Mouse (Mus musculus) c-Kit-positive CD71-positive TER-119-negative erythroid progenitor cells, embryonic 14.5 days (primary cell): ENCODE measurements around the gene Slc25a44.
A peak's percentile ranks its signal among the peaks of the same experiment; 100 is the strongest.

Experiments used
- DNase-seq: peaks from one replicate; pipeline ENCODE4 v3.0.0-alpha.2; 2013; ENCODE audit warnings: low read depth

Slc25a44 gene

DNA sequence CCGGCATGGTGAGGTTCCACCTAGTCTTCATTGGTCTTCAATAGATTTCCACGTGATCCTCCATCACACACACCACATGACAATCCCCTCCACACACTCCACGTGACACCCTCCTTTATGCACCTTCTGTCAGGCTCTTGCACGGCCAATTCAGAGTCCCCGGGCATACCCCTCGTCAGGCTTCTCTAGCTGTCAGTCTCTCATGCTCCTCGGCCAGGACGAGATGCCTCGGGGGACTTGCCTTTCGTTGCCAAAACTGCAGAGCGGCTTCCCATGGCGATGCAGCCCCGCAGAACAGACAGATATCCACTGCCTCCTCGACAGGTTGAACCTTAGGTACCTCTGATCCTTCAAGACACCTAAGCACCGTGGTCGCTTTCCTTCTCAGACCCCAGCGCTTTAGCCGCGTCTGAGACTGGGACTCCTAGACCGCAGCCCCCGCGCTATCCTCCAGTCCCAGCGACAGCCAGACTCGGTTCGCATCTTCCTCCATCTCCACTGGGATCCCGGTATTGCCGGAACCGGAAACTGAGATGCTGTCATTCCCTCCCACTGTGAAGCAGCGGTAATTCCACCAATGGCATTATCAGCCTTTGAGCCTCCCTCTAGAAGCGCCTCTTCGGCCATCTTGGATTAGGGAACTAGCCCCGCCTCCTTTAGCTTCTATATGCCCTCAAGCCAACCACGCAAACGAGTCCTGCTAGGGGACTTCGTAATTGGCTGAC is at the start of gene Slc25a44:
Gene Slc25a44, minus strand, starts transcription at position 535 of the 725 bp plus-strand sequence.
- peak; percentile 100 for DNase-seq

DNA sequence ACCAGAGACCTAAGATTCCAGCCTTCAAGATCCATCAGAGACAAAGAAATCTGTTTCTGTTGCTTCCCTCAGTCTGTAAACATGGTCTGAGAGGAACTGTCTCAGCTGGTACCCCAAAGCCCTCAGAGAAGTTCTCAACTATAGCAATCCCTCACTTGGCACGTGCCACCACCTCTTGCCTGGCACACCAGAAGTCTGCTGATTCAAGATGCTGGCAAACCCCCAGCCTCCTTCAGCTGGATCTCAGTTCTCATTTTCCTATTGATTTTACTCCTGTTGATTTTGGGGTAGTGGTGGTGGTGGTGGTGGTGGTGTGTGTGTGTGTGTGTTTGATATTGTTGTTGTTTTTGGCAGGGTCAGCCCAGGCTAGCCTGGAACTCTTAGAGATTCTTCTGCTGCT is 48.6 kb upstream of the Slc25a44 start:
- DNase-seq, result no peak

DNA sequence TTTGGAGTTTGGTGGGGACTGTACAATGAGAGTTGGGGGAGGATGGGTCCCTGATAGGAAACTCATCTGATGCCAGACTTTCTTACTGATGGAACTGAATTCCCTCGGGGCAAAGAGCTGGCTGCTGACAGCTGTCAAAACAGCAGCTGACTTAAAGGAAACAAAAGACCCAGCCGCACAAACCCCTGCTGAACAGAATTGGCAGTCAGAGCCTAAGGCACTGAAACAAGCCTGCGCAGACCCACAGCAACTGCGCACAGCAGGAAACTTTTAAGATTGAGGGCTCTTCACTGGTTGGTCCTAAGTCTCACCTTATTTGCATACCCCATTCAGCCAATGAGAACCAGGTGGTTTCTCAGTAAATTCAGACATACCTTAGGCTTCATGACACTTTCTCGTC is 48.1 kb upstream of the Slc25a44 start:
- DNase-seq, result no peak

DNA sequence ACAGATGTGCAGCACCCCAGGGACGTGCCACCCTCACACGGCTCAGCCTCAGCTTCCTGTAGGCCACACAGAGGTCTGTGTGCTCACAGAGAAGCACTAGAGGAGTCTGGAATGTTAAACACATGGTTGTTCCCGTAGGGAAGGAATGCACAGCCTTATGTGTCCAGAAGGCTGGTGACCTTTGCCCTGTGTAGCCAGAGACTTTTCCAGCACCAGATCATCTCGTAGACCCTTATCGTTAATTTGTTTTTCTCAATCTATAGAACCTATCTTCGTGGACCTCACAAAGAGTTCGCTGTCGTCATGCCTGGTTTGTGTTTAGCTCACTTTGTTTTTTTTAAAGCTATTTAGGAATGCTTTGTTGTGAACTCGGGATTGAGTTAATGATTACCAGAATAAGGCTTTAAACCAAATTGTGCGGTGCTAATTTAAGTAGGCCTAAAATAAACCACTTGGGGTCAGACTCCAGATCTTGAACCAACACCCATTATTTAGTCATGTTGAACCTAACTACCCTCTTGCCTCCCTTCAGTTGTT is 46.1 kb upstream of the Slc25a44 start:
- no peak for DNase-seq

DNA sequence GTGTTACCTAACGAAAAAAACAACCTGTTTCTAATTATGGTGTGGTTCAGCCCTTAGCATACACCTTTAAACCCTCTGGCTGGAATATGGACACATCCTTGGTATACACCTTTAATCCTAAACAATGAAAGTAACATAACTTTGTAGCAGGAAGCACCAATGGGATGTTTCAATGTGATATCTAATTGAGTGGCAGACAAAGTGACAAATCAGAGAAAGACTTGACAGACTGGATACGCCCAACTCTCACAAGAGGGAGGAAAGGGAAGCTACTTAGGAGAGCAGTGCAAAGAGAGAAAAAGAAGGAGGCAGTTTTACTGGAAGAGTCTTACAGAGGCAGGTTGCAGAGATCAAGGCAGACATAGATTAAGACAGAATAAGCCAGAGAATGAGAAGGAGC is 44.5 kb upstream of the Slc25a44 start:
- DNase-seq, result no peak

DNA sequence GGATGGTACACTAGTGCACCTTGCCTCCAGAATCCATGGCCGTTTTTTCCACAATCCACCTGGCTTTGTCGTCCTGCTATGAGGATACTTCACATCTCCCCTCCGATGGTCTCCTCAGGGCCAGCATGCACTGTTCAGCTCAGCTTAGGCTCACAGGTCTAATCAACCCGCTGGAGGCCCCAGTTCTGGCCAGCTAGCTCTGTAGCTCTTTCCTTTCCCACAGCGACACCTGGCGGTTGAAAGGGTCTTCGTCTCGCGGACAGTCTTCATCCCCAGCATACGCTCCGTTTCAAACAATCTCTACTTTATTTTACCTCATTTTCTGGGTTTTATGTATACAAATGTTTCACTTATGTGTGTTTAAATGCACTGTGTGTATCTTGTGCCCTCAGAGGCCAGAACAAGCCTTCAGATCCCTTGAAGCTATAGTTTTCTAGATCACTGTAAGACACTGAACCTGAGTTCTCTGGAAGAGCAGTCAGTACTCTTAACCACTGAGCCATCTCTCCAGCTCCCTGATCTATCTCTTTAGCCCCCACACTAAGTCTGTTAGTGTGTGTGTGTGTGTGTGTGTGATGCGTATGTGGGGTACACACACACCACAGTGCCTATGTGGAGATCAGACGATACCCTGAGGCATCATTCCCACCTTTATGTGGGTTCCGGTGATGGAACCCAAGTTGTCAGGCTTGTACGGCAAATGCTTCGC is 42.3 kb upstream of the Slc25a44 start:
- peak; percentile 88 for DNase-seq

DNA sequence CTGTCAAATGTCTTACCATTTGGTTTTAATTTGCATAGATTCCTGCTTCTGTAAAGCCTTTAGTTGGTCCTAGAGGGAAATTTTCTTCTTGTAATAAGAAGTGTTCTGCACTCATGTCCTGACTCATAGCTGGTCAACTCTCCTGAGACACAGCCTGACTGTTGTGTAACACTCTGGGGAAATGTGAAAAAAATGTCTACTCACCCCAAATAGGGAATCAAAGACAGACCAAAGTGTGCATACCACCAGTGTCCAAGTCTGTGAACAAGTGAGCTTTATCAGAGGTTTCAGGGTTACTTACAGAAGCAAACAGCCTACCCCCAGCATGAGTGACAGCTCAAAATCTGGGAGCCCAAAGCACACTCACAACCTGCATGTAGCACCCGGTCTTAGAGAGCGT is 40.2 kb upstream of the Slc25a44 start:
- no peak for DNase-seq

DNA sequence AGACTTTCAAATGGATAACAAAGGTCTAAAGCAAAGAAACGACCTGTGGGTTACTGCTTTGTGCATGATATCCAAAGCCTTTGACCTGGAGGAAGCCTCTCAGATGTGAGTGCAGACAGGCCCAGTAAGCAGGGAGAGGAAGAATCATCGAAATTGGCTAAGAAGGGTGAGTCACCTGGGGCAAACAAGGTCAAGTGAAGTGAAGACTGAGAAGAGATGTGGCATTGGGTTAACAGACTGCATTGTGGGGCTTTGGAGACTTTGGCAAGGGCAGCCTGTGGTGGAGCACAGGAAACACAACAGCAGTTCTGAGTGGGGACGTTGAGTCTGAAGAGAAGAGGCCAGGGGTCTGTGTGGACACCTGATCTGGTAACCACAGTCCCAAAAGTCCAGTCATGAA is 39.5 kb upstream of the Slc25a44 start:
- DNase-seq, result no peak

DNA sequence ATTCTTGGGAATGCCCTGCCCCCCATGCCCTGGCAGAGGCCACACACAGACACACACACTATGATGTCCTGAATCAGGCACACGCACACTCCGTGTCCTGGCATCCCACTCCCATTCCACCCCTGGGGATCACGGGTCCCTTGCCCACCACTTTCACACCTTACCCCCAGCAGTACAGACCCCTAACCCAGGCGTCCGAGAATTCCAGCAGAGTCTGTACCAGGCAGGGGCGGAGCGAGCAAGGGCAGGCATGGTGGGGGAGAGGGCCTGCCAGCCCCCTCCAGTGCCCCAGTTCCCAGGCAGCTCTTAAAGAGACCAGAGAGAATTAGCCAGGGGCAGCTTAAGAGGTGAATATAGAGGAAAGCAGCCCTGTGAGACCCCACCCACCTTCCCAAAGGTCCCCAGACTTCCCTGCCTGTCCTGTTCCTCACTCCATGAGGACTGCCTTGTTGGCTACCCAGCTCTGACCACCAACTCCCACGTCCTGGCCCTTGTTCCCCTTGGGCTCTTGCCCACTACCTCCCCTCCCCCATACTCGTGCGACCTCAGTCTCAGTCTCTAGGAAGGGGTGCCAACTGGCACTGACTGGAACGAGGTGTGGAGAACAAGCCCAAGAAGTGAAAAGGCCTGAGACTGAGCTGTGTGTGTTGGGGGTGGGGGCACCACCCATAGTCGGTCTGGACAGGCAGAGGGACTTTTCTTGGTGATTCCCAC is 36.2 kb upstream of the Slc25a44 start, which contains the start of gene Sema4a:
Gene Sema4a, minus strand, starts transcription at position 200 of the 714 bp plus-strand sequence.
- no peak for DNase-seq

DNA sequence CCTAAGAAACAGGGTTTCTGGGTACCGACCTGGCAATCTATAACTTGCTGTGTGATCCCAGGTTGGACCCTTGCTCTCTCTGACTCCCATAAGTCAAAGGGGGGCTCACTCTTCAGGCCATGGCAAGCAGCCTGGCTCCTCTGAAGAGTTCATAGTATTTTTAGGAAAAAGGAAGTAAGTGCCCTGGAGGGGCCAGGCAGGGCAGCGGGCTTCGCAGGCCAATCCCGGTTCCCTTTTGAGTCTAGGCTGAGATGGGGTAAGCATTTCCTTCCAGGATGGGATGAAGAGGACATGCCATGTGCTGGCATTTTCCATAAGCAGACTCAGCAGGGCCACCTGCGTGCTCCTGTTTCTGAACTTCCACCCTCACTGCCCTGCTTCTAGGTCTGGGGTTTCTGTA is 35.1 kb upstream of the Slc25a44 start:
- DNase-seq, result no peak

DNA sequence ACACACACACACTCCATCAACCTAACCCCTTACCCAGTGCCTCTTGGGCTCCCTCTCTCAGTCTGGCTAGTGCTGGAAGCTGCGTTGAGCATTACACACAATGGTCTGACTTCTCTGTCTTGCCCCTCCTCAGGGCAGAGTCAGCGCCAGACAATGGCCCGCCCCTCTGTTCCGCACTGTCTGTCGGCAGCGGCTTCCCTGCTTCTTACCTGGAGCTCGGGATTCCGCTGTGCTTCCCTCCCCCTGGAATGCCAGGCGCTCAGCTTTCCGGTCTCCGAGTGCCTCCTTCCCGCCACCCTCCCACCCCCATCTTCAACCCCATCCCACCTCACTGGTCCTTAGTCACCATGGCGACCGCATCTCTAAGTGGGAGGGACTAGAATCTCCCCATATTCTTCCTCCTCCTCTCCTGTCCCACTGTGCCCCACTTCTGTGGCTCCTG is 33.9 kb upstream of the Slc25a44 start:
- DNase-seq, result no peak

DNA sequence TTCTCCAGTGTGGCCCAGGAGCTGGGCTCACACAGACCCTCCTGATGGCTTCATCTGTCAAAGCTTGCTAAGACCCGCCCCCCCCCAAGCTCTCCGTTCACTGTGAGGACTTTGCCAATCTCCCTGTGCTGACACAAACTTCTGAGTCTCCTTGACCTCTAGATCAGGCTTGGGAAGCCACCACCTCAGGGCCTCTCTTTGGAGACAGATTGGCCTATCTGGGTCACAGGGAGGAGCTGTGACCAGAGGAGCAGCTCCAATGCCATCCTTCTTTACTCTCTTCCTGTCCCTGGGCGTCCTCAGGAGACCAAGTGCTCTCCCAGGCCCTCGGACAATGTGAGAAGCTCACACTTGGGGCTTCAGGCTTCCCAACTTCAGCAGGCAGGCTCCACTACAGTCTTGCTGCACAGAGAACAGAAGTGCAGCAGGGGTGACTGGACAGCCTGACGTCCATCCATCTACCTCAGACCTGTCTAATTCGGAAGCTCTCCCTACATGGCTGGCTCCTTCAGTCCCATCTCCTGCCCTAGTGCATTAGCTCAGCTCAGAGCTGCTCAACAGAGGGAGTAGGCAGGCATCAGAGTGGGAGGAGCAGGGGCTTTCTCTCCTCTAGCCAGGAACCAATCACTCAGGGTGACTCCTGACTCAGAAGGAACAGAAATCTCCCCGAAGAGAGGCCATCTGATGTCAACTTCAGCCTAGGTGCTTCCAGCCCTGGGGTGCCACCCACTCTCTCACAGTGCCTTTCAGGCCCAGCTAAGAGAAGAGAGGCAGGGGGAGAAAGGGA is 32.0 kb upstream of the Slc25a44 start:
- DNase-seq, result no peak

DNA sequence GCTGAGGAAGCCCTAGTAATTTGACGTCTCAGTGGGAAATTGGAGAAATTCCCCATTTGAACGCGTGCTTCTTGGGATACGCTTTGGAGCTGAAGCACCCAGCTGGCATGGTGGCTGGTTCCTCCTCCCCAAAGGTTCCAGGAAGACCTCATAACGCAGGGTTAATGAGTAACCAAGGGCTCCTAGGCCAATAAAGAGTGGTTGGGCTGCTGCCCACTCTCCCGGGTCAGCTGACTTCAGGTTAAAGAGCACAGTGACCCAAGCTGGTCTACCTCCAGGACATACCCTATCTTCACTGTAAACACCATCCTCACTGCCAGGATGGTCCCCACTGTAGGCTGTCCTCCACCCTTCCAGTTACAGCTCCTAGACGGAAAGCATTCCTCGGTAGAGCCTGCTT is 31.4 kb upstream of the Slc25a44 start:
- DNase-seq, result no peak

DNA sequence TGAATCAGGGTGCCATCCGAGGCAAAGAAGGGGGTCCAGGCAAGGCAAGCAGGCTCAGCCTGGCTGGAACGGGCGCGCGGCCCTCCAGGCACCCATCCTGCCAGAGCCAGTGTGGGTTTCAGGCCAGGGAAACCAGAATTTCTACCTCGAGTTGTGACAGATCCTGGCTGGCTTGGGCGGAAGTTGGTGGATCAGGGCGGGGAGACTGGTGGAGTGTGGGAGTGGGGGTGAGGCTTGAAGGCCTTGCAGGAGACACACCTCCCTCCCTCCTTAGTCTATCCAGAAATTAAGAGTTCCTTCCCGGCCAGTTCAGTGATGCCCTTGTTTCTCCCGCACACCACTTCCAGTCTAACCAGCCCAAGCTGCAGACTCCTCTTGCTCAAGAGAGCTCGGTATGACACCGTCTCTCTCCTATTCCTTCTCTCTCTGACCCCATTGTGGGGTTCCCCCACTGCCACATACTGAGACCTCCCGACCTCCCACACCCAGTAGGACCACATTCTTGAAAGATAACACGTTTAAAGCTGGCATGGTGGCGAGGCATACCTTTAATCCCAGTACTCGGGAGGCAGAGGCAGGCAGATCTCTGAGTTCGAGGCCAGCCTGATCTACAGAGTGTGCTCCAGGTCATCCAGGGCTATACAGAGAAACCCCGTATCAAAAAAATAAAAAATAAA is 30.8 kb upstream of the Slc25a44 start:
- no peak for DNase-seq

DNA sequence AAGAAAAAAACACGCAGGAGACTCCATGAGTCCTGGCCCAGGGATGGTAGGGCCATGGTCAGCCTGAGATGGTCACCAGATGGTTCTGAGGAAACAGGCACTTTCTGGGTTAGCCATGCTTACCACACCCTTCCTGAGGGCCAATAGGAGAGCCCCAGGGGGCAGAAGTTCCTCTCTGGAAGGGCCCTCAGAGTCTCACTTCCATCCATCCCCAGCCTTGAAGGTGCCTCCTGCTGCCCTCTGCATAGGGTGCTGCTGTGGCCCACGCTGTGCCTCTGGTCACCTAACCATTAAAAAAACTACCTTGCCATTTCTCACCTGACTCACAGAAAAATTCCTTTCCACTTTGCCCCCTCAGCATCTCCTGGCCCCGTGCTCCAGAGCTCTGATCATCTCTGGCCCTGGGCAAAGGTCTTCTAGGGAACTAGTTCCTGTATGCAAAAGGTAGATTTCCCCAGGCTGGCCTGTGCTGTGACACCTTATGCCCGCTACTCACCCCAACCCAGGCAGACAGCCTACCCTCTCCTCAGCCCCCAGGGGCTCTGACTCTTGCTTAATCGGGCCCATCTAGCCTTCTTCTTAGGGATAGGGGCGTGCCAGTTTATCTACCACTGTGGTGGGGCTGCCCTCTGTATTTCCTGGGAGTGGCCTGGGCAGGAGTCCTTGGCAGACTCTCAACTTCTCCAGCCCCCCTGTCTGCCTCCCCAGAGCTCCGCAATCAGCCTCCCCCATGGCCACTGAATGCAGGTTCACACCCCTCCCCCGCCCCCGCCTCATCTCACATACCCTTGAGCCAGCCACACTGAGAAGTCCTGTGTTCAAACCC is 30.0 kb upstream of the Slc25a44 start:
- no peak for DNase-seq

DNA sequence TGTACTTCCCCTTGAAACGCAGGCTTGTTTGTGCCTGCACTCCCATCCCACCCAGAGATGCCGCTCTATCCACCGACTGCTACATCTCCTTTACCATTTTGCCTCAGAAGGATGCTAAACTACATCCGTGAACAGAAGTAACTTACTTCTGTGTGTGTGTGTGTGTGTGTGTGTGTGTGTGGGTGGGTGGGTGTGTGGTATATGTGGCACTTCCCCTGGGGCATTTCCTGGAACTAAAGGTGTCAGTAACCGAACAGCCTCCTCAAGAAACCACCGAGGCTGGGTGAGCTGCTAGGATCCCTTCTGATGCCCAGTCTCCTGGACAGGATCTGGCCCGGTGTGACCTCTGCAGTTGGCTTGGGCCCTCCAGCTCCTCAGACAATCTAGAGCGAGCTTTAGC is 29.0 kb upstream of the Slc25a44 start:
- DNase-seq, result no peak

DNA sequence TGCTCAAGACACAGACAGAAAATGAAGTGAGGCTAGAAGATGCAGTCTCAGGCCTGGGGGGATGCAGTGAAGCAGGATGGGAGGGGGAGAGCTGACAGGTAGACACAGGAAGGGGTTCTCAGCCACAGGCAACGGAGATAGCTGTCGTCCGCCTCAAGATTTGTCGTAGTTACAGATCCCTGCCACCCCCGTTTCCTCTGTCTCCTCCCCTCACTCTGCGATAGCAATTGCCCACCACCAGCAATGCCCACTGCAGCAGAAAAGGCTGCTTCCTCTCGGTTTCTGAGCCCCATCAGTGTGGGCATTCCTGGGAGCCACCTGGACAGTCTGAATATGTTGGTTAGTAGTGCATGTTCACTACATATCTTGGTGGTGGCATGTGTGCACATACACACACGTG is 28.4 kb upstream of the Slc25a44 start:
- DNase-seq, result no peak

DNA sequence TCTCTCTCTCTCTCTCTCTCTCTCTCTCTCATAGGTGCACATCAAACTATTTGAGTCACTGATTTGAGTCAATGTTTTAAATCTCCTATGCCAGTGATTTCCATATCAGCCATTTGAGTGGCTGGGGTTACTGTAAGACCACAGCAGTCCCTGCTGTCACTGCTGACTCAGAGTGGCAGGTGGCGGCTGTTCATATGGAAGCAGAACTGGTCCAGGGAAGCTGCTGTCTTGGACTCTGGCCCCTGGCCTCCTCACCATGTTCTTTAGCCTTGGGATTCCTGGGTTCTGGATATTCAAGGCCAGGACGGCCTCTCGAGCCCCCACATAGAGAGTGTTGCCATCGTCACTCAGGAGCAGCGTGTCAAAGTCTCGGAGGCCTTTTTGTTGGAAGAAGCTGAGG is 27.8 kb upstream of the Slc25a44 start:
- DNase-seq, result no peak

DNA sequence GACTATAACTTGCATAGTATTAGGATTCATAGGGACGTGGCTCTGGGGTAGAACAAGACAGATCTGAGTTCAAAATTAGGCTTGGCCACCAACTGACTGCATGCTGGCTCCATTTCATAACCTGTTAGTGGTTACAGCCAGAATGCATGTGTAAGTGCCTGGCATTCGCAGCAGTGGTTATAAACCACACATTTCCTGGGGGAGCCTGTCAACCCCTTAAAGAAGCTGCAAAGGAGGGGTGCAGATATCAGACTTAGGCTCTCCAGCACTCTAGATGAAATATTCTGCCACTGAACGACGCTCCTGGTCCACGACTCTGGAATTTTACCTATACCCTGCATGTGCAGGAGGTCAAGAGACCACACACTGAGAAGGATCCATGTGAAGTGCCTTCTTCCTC is 27.3 kb upstream of the Slc25a44 start:
- DNase-seq, result no peak

DNA sequence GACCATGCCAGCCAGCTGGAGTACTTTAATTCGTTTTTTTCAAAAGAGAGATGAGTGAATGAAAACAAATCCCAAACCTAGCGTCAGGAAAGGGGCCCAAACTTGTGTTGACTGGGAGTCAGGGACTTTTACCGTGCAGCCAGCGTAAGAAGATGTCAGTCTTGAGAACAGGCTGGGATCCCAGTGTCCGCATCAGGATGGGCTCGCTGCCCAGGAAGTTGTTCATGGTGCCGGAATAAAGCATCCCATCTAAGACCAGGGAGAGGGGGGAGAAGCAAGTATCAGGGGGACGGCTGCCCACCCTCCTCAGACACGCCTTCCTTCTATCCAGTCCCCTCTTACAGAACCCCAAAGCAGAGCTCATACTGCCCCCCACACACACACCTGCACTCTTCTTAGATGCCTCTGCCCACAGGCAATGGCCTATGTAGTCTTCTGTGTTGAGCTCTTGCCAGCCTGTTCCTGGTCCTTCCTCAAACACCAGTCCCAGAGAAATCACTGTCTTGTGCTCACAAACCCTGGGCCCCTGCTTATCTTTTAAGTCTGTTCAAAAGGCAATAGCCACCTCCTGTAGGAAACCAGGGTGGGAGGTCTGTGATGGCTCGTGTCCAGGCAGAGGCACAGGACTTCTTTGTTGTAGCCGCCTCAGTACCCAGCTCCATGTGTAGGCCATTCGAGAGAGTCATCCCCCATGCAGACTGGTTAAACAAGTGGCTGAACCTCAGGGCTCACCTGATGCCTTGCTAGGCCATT is 25.6 kb upstream of the Slc25a44 start:
- no peak for DNase-seq
